Mouse (Mus musculus) layer of hippocampus, adult 8-10 months (tissue): ENCODE data around the gene 2510009E07Rik. TPM values are rescaled to one million over a fixed set of nuclear protein-coding genes. Genes with fewer than 3 reads are reported as not detected.

Experiments
- DNase-seq, 2 experiments: peaks; one replicate each; pipeline ENCODE4 v3.0.0; 2022; ENCODE audit warnings: low spot score in 2 of 2
- total RNA-seq, 4 experiments: library from RNA; stranded (reverse); gene quantifications; 2 replicates each; pipeline ENCODE4 v1.2.4; 2022

The 2510009E07Rik gene
- total RNA-seq = 10 to 100 TPM; 36.8 to 48.1 (median 41.6) TPM

- DNase-seq = peak; percentile 86 to 90
Measured at GRCm38 (mm10) chr16:21694463-21695241, at the start of gene 2510009E07Rik. TSS of gene 2510009E07Rik (minus strand) at chr16:21694665.

DNA sequence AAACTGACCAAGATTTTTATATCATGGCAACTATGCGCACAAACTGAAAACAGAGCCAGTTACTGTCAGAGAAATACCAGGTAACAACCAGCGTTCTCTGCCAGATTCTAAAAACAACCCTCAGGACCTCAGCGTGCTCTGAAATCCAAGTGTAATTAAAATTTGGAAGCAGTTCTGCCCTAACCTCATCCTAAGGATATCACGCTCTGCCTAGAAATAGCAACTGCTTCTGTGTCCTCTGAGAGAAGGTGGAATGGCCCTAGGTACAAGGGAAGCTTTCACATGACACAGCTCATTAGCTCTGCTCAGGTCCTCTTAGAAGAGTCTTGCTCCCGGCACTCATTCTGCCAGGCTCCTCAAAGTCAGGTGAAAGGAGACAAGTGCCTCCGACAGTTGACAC lies 48.9 kb upstream of the 2510009E07Rik start:
- no peak for DNase-seq

DNA sequence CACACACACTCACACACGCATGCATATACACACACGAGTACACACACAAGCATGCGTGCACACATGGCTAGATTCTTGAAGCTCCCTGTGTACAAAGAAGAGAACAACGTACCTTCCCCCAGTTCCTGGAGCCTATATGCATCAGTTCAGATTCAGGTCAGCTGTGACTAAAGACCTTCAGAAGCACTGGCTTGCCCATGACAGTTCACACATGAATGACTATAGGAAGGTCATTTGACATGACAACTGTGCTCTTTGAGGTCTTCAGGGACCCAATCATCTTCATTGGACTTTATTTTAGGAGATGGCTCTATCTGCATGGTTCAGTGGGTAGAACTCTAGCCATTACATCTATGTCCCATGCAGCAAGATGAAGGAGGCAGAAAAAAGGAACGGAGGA lies 48.4 kb upstream of the 2510009E07Rik start:
- DNase-seq = no peak

DNA sequence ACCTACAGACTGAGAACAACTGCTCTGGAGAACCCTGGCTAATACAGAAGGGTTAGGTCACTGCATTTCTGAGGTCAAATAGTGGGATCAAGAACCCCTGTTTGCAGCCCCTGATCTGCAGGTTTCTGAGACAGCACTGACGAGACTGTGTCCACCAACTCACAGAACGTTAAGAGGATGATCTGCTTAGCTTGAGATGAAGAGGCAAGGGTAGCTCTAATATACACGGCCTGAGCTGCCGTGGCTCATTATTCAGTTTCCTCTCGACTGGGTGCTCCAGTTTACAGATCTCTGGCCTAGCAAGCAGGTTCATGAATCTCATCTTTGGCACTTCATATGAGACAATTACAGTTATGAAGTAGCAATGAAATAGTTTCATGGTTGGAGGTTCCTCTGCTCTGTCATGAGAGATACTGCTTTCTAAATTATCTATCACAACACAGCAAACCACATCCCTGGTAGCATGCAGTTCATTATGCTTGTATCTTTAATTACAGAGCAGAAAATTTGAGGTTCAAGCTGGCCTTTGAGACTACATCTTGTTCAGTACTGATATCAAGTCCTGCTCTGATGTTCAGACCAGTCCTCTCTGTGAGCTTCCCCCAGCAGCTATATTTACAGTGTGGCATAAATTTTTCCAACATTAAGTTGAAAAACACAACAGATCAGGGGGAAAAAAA lies 47.9 kb upstream of the 2510009E07Rik start:
- DNase-seq = no peak

- DNase-seq = no peak
Measured at GRCm38 (mm10) chr16:21741542-21741941, 47.1 kb upstream of the 2510009E07Rik start.

GRCm38 (mm10) chr16:21735638-21736037 lies 41.2 kb upstream of the 2510009E07Rik start:
- no peak for DNase-seq

DNA sequence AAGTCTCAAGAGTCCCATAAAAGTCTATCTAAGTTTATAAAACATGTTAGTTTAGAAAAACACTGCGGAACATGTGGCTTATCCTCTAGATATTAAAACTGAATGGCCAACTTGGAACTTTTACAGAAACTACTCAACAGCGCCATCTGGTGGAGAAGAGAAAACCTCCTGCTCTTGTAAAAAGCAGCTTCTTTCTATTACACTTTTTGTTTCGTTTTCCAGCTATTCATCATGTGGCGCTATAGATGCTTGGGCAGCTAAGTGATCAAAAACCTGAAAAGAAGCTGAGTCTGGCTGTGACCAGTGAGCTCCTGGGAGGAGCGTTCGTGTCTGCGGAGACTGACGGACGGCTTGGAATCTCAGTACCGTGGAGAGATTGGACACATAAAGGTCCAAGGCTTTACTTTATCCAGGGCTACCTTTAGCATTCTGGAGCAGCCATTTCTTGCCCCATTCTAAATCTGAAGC lies 33.5 kb upstream of the 2510009E07Rik start:
- peak; percentile 48 to 84 for DNase-seq

- no peak for DNase-seq
Measured at GRCm38 (mm10) chr16:21727421-21727820, 33.0 kb upstream of the 2510009E07Rik start.

GRCm38 (mm10) chr16:21724261-21724660 lies 29.8 kb upstream of the 2510009E07Rik start:
- peak in 1 of 2 experiments; percentile 17 for DNase-seq

DNA sequence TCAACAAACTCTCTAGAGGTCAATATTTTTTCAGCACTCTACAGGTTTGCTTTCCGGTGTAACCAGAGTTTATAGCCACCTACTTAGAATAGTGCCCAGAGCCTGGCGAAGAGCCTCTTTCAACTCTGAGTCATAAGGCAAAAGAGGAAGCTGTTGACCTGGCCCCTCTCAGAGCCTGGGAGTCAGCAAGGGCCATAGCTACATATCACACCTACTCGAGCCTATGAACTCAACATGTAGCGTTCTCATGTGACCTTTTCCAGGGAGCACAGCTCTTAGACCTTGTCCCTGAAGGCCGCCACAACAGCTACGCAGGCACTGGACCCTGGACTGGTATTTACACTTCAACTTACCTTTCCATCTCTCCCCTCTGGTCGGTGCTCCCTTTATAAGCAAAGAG lies 25.3 kb upstream of the 2510009E07Rik start:
- no peak for DNase-seq

DNA sequence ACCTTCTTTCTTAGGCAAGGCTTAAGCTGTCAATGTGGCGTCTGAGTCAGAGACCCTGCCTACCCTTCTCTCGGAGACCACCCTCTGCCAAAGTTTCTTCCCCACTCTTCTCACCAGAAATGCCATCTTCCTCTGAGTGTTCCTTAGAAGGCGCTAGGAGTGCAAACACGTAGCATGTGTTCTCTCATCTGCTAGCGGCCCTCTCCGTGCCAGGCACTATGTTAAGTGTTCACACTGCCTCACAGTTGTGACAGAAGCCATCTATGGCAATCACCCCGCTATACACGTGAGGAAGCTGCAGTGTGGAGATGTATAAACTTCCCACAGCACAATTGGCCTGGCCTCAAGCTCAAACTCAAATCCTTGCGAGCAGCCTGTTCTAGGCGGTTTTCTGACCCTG lies 20.1 kb upstream of the 2510009E07Rik start:
- no peak for DNase-seq

DNA sequence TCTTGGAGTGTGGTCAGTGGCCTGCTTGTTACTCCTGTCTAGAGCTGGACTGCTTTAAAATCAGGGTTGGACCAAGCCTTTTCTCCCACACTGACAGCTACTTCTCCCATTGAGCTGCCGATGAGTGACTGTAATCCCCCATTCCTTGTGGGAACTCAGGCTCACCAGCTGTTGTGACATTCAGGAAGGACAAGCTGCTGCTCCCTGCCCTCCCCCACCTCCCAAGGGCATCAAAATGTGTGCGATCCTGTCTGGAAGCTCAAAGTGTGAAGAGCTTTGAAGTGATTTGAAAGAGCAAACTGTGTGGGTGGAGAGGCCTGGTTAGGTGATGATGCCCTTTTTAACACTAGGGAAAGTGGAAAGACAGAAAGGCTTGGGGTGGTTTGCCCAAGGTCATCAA lies 15.9 kb upstream of the 2510009E07Rik start:
- DNase-seq = no peak

GRCm38 (mm10) chr16:21704691-21705090 lies 10.2 kb upstream of the 2510009E07Rik start:
- DNase-seq = no peak

DNA sequence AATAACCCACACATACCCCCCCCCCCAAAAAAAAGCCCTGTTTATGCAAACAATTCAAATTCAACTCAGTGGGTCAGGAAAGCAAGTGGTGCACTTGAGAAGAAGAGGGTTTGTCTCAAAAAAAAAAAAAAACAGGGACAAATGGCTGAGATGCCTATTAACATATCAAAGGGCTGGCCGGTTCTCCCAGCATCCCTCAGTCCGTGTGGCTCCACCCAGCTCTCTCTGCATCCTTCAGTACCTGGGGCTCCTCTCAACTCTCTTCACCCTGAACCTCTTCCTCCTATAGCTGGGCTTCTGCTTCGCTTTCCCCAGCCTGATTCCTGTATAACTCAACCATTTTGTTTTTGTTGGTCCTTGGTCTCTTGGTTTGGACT lies 7.8 kb upstream of the 2510009E07Rik start:
- no peak for DNase-seq

DNA sequence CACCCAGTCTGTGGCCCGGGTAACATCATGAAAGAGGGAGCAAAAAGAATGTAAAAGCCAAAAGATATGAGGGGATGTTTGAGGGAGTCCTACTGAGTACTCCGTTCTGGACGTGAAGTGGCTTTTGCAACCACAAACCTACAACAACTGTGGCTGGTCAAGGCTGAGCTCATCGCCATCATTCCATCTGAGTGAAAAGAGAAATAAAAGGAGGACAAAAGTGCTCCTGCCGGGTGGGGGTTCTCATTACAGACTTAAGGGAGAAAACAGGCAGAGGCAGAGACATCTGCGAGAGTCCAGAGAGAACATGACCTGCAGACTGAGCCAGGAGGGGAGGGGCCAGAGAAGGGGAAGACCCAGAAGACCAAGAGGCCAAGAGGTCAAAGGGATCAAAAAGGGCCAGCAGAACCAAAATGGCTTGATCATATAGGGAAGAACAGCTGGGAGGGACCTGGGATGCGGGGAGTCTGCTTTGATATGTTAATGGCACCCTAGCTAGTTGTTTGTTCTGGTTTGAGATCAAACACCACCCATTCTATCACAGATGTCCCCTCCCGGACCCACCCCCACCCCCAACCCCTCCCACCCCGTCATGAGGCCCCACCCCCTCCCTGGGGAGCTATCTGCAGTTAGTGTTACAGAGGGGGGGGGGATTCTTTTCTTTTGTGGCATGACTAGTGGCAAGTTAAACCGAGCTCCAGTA lies 7.3 kb upstream of the 2510009E07Rik start:
- DNase-seq = no peak

DNA sequence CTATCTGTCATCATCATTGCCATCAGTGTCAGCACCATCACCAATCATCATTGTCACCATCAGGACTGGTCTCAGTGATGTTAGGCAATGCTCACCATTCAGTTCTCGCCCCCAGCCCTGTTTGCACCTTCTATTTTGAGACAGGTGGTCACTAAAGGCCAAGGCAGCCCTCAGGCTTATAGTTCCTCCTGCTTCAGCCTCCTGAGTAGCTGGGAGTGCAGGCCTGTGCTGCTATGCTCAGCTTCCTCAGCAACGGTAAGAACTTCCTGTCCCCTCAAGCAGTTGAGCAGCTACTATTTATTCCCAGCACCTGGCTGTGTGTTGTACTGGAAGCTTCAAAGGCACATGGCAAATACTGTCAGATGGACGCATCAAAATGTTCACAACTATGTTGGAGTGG lies 3.7 kb upstream of the 2510009E07Rik start:
- no peak for DNase-seq

DNA sequence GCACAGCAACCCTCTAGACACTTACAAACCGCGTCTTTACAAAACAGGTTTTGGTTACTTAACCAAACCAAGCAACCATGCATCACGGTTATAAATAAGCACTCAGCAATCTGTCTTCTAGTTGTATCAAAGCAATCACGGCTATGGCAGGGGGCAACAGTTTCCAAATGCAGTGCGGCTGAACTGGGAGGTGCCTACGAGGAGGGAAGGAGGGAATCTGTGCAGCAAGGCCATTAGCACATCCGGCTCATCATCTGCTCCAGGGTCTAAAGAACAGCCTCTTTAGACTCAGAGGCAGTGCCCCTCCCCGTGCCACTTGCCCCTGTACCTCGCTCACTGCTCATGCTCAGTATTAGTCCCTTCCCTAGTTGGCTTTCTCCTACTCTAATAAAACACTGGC lies 2.5 kb upstream of the 2510009E07Rik start:
- DNase-seq = no peak

DNA sequence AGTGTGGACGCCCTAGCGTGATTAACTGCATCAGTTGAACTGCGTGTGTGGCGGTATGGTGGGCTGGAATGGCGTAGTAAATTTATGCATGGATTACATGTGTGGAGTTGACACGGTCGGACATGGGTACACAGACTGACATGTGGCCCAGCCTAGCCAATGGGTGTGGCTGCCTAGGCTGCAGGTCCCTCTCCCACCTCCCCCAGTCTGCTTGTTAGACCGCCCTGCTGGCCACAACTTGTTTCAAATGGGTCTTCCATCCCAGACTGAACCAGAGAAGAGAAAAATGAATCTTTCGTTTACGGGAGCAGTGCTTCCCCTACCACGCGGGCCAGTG lies 745 bp upstream of the 2510009E07Rik start:
- DNase-seq = peak in 1 of 2 experiments; percentile 35

- no peak for DNase-seq
Measured at GRCm38 (mm10) chr16:21693981-21694462, 443 bp downstream of the 2510009E07Rik start.

DNA sequence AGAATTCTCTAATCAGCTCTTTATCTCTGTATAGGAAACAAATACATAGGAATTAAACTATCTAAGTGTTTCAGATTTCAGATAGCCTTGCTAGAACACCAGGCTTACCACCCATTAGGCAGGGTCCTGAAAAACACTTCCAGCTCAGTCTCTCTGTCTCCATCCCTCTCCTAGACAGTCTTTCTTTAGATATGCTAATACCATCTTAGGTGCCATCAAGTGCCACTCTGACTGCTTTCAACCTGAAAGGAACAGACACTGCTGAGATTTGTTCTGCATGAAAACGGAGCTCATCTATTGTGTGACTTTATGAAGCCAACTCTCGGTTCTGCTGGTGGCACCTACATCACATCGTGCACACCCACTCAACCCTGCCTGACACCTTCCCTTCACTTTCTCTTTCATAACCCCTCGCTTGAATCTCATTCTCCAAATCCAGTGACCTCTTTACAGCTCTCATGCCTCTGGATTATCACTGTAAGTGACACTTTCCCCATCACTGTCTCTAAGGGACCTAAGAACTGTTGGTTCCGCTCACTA lies 4.2 kb downstream of the 2510009E07Rik start:
- no peak for DNase-seq

- no peak for DNase-seq
Measured at GRCm38 (mm10) chr16:21689141-21689540, 5.3 kb downstream of the 2510009E07Rik start.

DNA sequence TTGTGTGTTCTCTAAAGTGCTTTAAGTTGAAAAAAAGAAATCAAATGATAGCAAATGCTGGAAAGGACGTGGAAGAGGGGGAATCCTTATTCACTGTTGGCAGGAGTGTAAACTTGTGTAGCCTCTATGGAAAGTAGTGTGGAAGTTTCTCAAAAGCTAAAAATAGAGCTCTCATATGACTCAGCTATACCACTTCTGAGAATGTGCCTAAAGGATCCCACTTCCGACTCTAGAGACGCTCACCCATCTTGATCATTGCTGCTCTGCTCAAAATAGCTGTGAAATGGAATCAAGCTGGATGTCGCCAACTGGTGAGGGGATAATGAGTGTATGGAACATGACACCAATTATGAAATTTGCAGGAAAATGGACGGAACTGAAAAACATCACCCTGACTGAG lies 7.1 kb downstream of the 2510009E07Rik start:
- no peak for DNase-seq
